Mouse (Mus musculus): Measurements from ENCODE around the gene Gadd45gip1.

DNA sequence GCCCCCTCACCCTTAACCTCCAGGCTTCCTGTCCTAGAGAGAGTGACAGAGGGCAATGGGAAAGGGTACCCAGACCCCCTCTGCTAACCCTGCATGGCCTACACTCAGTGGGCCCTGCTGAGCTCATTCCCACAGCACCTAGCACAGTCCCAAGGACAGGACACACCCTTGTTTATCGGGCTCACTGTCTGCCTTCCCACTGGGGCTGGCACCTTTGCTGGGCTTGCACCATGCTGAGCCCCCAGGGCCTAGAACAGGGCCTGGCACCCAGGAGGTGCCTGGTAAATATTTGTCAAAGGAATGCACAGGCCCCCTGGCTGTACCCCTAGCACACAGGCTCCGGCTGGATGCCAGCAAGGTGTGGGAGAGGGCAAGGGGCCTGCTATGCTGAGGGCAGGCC lies 40.8 kb upstream of the Gadd45gip1 start:
- no peak for TF ChIP-seq CTCF (IDR thresholded peaks at IDR 0.05; ENCODE audit: insufficient read depth, low read length)
- TF ChIP-seq POLR2A (IDR thresholded peaks at IDR 0.05; ENCODE audit: borderline replicate concordance, extremely low read depth, low read depth, low read length), result no peak

Measured in lung, adult 2 months (tissue).